Mouse (Mus musculus): ENCODE data around the gene Dazap2.

GRCm38 (mm10) chr15:100665411-100666218 lies 50.5 kb downstream of the Dazap2 start:
- TF ChIP-seq POLR2AphosphoS2 (IDR thresholded peaks at IDR 0.05; ENCODE audit: low read depth, low read length): no peak
- no peak for TF ChIP-seq ZC3H11A (IDR thresholded peaks at IDR 0.05; ENCODE audit: low read depth, low read length)
- TF ChIP-seq CHD2 (IDR thresholded peaks at IDR 0.05; ENCODE audit: low read length): no peak
- TF ChIP-seq NELFE (IDR thresholded peaks at IDR 0.05; ENCODE audit: low read depth, low read length): no peak
- TF ChIP-seq MXI1 (IDR thresholded peaks at IDR 0.05; ENCODE audit: low read depth, low read length): no peak; the same call in 1 of the 2 replicates
- no peak for TF ChIP-seq BHLHE40 (IDR thresholded peaks at IDR 0.05; ENCODE audit: low read depth, low read length)
- TF ChIP-seq EP300 (IDR thresholded peaks at IDR 0.05; ENCODE audit: low read length): no peak
- no peak for TF ChIP-seq NRF1 (IDR thresholded peaks at IDR 0.05; ENCODE audit: low read depth, low read length)
- no peak for TF ChIP-seq UBTF (IDR thresholded peaks at IDR 0.05; ENCODE audit: low read depth, low read length)
- TF ChIP-seq POLR2A (IDR thresholded peaks at IDR 0.05; ENCODE audit: low read depth, low read length): no peak
- TF ChIP-seq ZNF384 (IDR thresholded peaks at IDR 0.05; ENCODE audit: low read depth, low read length): peak; percentile 54; the same call in 1 of the 2 replicates
- no peak for TF ChIP-seq CTCF (conservative IDR thresholded peaks at IDR 0.05 in 1 of 2, IDR thresholded peaks at IDR 0.05 in 1 of 2; ENCODE audit: low read depth in 2 of 2, low read length in 2 of 2)
- no peak for TF ChIP-seq HCFC1 (IDR thresholded peaks at IDR 0.05; ENCODE audit: low read depth, low read length)
- TF ChIP-seq MAX (IDR thresholded peaks at IDR 0.05; ENCODE audit: low read length): no peak
